Mouse (Mus musculus): ENCODE measurements around the gene Ube2l6.
"Not testable (repeated sequence)": the region's sequence is repeated elsewhere in the genome, so short reads cannot be mapped to it uniquely, and the experiment has no call there.

Ube2l6 gene

DNA sequence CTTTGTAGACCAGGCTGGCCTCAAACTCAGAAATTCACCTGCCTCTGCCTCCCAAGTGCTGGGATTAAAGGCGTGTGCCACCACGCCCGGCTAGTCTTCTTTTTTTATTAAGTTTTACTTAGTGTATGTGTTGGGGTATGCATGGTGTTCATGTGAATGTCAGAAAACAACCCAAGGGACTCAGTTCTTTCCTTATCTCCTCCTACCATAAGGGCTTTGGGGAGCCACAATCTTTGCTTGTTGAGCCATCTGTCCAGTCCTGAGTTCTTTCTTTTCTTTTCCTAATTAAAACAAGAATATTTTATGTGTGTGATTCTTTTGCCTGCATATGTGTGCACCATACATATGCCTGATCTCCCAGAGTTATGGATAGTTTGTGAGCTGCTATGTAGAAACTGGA is 5.5 kb upstream of the Ube2l6 start:
- DNase-seq (ENCODE audit: low spot score) = no peak

DNA sequence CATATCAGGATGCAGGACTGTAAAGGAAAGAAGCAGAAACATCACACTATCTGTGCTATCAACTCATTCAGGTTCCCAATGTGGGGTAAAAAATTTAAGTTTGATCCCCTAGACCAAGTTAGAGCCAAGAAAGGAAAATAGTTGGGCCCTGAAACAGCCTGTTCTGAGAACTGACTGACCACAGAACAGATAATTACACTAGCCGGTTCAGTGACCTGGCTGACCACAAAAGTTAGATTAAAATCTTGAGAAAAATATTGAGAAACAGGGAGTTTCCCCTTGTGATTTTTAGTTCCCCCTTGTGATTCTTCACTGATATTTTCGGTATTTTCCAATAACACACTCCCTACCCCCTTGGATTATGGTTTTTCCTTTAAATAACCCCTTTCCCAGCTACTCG is 4.8 kb upstream of the Ube2l6 start:
- no peak for DNase-seq (ENCODE audit: low spot score)

DNA sequence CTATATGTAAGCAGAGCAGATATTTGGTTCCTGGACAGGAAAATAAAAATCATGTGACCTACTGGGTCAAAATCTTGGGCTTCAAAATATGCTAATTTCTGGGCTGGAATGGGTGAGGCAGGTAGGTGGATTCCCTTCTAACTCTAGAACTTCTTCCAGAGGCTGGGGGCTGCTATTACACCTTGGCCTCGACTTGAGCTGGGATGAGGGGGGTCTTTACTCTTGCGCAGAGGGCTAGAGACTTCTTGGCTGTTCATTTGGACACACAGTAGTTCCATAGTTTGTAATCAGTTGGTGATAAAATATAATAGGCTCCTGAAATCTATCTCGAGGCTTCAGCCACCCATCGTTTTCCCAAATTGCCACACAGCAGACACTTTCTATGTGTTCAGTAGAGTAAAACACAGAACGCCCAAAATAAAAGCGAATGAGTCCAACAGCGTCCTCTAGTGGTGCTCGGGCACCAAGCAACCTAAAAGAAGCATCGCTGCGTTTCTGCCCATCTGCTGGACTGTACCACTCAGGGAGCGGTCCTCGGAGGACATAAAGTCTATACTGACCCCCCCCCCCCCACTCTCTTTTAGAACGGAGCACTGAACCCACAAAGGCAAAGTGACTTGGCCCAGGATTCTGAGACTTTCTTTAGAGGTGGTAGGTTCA is 665 bp upstream of the Ube2l6 start:
- peak; percentile 78 for DNase-seq (ENCODE audit: low spot score)

DNA sequence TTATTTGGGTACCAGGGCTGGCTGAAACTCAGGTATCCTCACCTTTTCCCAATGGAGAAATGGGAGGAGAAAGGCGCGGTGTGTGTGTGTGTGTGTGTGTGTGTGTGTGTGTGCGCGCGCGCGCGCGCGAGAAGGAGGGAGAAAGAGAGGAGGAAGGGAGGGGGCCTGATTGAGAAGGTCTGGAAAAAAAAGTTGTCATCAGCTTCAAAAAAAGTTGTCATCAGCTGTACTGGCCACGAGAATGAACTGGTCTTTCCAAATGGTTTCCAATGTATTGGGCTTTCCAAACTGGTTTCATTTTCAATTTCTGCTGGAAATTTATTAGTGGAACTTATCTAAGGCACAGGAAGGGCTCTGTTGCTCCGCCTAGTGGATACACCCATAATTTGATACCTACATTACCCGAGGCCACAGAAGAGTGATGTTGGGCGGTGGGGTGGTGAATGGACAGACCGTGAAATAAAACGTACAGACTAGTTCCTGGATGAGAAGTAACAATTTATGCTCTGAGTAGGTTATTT is 473 bp downstream of the Ube2l6 start:
- peak; percentile 62 for DNase-seq (ENCODE audit: low spot score)

DNA sequence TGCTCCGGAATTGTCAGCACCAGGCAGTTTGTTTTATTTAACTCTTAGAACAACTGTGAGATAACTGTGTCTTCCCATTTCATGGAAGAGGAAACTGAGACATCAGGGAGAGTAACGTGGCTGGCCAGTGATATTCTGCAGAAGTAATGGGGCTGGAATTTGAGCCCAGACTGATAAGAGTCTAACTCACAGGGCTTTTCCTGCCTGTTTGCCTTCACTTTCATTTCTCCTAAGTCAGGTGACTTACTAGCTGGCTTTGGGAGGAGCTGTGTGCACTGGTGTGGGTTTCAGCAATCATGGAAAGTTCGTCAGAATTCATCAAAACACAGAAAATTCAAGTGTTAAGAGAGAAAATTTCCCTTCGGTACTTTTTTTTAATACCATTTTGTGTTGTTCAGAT is 1.7 kb downstream of the Ube2l6 start:
- DNase-seq (ENCODE audit: low spot score) = no peak

DNA sequence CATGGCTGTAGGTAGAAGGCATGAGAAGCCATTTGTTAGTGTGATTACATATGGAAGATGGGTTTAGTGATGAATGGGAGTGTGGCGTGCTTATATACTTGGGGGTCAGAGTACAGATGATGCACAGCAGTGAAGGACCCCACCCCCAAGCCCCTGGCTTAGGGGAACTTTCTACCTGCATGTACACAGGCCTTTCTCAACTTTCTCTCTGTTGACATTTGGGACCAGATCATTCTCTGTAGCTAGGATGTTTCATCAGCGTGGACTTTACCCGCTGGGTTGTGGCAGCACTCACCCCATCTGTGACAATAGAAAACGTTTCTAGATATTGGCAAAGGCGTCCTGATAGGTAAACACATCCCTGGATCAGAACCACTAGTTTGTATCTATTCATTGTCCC is 2.6 kb downstream of the Ube2l6 start:
- DNase-seq (ENCODE audit: low spot score) = not testable (repeated sequence)

DNA sequence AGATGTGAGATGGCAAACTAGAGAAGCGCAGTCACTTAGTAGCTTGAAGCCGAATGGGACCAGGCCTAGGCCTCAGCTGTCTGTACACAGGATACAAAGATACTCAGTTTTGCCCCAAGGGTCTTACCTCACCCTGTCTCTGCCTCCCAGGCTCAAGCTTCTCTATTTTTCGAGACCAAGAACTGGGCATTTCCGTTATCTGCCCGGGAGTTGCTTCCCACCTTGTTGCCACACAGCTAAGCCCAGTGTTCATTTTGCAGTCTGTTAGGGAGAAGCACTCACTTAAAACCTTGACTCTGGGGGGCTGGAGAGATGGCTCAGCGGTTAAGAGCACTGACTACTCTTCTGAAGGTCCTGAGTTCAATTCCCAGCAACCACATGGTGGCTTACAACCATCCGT is 5.3 kb downstream of the Ube2l6 start:
- DNase-seq (ENCODE audit: low spot score) = no peak

DNA sequence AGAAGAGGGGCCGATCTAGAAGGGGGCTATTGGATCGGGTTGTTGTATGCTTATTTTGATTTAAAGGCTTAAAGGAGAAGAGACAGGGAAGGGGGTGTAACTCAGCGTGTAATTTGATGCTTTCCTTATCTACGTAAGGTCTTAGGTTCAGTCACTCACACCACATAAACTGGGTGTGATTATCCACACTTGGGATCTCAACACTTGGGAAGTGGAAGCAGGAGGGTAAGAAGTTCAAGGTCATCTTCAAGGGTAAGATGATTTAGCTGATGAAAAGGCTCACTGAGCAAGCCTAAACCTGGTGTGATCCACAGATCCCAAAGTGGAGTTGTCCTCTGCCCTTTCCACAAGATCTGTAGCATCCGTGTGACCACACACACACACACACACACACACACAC is 7.9 kb downstream of the Ube2l6 start:
- no peak for DNase-seq (ENCODE audit: low spot score)

DNA sequence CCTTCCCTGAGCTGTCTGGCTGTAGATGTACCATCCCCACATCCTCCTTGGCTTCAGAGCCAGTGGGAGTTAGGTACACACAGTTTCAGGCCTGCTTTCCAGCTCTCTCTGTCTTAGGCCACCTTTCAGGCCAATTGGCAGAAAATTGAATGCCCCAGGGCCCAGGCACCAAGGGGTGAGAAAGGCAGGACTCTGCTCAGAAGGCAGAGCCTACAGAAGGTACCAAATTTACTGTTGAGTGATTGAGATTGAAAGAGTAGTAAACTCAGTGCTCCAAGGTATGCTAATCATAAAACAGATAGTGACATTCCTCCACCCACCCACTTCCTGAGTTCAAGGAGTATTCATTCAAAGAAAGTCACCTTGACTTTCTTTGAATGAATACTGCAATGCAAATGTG is 10.7 kb downstream of the Ube2l6 start:
- no peak for DNase-seq (ENCODE audit: low spot score)

DNA sequence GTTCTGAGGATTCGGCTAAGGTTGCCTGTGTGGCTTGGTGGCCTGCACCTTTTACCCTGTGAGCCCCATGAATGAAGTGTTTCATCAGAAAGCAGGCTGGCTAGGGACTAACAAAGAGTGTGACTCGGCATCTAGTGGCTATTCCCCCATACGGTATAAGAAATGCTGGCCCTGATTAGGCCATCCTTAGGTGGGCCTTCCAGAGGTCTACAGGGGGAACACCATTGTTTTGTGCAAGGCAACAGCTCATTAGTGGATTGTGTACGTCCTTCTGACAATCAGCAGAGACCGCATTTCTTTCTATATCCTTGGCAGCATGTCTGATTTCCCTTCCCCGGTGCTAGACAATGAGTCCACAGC is 11.9 kb downstream of the Ube2l6 start:
- no peak for DNase-seq (ENCODE audit: low spot score)

DNA sequence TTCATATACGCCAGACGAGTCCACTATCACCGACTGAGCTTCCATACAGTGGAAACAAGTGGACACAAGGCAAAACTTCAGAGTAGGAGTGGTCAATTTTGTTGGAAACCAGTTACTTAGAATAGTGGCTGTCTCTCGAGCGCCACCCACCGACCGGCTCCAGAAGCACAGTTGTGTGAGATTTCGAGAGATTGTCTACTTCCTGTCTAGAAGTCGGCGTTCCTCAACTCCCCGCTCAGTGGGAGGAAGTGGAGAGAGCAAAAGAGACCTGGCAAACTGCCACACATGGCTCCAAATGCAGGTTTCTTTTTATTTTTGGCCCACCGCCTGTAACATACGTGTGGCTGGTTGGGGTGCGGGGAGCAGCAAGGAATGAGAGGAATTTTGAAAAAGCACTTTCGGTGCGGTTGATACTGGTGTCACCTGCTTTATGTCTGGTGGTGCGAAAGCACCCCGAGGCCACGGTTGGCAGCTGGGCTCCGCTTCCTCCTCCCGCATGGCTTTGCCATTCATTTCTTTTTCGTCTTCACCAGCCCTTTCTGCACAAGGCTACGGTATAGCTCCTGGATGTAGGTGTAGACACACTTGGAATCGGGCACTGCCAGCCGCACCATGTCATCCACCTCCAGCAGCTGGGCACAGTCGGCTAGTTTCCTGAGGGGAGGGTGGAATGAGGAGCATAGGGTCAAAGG is 12.4 kb downstream of the Ube2l6 start:
- DNase-seq (ENCODE audit: low spot score) = peak; percentile 82

DNA sequence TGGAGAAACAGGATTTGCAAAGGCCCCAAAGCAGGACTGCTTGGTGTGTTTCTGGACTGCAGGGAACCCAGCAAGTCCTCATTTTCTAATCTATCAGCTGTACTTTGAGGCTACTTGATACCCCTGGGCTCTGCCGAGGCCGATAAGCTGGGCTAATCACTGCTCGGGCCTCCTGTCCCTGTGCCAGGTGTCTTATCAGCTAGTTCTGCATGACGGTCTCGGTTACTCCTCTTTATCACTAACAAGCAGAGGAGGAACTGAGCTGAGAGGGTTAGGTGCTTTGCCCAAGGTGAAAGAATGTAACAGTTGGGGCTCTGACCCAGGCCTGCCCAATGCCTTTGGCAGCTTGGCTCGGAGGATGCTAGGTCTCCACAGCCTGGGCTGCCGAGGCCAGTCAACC is 13.3 kb downstream of the Ube2l6 start:
- DNase-seq (ENCODE audit: low spot score) = no peak

DNA sequence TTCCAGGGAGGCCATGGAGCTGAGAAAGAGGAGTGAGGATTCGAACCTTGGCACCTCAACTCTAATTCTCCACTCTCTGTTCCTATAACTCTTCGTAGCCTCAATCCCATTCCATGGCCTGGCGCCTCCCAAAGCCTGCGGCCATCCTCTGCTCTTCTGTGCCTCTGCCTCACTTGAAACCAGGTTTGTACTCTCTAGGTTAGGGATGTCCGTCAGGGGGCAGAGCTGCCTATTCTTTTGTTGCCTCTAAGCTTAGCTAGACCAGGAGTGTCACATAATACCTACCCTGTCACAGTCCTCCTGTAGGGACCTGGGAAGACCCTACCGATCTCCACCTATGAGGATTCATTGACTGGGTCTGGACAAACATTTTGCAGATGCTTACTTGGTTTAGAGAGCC is 14.0 kb downstream of the Ube2l6 start:
- DNase-seq (ENCODE audit: low spot score) = no peak

DNA sequence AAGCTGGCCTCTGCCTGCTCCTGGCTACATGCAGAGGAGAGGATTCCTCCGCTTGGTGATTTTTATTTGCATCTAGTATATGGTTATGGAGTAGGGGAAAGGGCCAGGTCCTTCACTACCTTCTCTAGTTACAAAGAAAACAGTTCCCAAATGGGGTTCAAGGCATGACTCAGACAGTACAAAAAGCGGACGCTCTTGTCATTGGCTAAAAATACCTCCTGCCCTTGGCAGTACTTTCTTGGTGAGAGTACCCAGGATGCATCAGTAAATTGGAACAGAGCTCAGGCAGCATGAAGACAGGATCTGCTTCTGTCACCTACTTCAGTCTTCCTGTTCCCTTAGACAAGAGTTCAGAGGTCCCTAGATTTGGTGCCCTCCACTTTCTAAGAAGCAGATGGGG is 21.2 kb downstream of the Ube2l6 start:
- no peak for DNase-seq (ENCODE audit: low spot score)

DNA sequence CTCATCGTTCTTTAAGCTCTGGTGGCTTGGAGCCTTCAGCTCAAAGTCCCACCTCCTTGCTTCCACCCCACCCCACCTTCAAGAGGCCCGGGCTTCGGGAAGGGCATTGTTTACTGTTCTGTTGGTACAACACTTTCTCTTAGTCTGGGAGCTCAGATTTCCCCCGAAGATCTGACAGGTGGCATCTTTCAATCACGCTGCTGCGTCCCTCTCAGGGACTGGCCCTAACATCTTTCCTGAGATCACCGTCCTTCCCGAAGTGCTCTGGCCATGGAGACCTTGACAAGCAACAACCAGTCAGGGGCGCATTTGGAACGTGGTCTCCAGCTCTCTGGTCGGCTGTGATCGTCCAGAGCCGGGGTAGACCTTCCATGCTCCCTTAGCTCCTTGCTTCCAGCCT is 23.9 kb downstream of the Ube2l6 start, which contains the start of gene Smtnl1:
Smtnl1 (minus strand) TSS at position 101 of the 400 bp plus-strand sequence.
- DNase-seq (ENCODE audit: low spot score) = no peak

DNA sequence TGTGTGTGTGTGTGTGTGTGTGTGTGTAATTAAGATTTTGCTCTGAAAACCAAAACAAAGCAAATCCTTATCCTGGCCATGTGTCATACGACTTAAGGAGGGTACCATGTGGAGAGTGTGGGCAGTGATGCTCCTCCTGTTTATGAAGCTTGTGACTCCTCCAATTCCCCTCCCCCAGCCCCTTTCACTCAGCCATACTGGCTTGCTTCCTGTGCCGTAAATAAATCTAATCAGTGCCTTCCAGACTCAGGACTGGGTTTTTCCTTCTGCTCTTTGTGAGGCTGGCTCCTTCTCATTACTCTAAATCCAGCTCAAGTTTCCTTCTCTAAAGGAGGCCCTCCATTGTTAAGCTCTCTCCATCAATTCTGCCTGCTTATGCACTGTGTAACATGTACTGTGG is 24.6 kb downstream of the Ube2l6 start:
- no peak for DNase-seq (ENCODE audit: low spot score)

DNA sequence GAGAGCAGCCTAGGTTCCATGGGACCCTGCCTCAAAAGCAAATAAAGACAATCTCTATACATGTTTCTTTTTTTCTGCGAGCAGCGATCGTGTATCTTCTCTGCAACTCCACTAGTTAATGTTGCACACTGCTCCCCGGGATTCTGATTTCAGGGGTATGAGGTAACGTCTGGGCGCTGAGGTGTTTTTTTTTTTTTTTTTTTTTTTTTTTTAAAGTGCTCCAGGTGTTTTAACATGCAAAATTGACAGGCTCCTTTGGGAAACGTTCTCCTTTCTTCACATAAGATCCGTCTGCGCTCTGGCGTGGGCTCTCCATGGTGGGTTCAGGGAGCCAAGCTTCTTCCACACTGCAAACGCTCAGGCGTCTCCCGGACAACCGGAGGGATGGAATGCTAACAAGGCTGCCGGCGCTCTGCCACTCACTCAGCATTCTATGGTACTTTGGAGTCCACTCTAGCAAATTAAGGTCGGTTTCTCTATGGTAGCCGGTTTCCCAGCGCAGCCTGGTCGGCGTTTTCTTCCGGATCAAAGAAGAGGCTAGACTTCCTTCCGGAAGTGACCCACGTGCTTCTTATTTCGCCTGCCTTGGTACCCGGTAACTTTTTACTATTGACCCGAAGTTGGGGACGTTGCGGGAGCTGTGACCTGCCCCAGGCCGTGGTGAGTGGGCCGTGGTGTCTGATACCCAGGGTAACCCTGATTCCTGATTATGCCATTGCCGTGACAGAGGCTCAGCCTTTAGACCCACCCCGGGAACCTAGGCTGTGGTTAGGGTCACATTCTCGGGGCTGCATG is 28.1 kb downstream of the Ube2l6 start, which contains the start of gene Timm10:
Timm10 (plus strand) TSS at position 510 of the 795 bp plus-strand sequence.
- peak; percentile 89 for DNase-seq (ENCODE audit: low spot score)

DNA sequence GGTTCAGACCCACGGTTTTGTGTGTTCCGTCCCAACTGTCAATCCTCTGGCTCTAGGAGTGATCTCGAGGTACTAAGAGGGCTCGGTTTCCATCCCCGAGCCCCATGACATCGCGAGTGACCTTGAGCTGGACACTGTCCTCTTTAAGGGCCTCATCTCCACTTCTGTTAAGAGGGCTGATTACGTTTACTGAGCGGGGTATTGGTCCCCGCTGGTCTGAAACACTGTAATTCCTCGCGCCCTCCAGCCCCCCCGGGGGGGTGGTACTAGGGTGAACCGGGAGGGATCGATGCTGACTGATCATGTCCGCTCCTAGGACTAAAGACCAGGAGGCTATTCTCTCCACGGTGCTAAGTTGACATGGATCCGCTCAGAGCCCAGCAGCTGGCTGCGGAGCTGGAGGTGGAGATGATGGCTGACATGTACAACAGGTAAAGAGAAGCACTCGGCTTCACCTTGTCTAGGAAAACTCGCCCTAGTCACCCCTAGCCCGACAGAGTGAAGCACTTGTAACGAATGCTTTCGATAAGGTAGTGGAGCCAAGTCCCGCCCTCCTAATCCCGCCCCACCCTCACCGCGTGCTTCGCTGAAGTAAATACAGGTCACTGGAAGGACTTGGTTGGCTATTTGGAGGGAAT is 28.8 kb downstream of the Ube2l6 start:
- DNase-seq (ENCODE audit: low spot score) = no peak

DNA sequence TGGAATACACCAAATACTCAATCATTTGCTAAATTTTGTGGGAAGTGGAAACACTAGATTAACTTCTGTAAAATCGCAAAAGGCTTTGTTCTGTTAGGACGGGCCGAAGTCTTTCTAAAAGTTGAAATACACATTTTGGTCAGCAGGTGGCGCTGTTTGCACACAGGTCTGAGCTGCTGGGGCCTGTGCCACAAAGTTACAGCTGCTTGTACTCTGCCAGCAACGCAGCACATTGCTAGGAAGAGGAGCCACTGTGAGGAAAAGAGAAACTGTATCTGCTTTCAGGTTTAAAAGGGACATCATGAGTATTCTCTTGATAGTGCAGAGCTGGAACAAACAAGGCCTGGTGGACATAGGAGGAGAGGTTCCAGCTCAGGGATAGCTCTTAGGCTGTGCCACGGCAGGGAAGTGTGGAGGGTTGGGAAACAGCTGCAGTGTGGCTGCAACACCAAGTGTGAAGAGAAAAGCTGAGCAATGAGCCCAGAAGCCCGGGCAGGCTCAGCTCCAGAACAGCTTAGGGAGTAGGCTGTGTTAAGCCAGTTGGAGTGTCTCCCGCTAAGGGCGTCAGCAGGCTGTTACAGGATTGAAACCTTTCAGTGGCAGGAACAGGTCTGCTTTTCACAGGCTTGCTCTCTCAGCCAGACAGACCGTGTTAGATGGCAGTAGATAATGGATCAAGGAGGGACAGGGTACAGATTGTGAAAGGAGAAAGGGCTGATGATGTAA is 33.2 kb downstream of the Ube2l6 start:
- DNase-seq (ENCODE audit: low spot score) = peak; percentile 75

DNA sequence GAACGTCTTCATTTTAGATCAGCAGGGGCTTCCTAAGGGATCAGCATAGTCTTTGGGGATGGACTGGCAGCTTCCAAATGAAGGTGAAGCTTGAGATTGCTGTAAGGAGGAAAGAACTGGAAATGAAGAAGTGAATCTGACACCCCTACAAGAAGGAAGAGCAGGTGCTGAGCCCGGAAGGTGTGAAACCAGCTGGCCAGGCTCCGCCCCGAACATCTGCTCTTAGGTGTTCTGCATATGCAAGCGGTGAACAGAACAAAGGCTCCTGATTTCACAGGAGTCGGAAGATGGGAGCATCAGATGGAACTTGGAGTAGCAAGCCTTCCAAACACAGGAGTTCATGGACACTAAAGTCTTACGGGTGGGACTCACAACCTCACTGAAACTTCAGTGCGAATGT is 38.5 kb downstream of the Ube2l6 start:
- no peak for DNase-seq (ENCODE audit: low spot score)

DNA sequence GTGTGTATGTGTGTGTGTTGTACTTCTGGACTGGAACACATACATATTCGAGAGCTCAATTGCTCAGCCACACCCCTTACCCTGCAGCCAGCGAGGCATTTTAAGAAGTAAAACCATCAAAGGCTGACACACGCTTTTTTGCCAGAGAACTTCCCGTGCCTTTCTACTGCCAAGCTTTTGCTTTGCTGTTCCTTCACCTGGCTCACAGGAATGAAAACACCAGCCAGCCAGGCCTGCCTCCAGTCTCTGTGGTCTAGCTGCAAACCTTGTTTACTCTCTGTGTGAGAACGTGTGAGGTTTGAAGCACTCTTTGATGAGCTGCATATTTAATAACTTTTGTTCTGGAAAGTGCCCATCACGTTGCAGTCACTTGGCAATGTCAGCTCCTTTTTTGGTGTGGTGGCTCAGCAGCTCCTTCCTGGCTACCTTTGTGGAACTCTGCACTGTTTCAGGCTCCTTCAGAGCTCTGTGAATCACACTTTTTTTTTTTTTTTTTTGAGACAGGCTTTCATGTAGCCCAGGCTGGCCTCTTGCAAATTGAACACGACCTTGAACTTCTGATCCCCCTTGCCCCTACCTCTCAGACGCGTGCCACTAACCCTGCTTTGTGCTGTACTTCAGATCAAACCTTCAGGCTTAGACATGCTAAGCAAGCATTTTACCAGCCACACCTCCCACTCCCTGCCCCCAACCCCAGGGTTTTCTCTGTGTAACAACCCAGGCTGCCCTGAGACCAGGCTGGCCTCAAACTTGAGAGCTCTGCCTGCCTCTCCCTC is 39.4 kb downstream of the Ube2l6 start:
- DNase-seq (ENCODE audit: low spot score) = no peak

All from left cerebral cortex, adult 11 months (tissue).